Mouse (Mus musculus): Measurements from ENCODE around the gene Nr2f2.

Nr2f2 gene

DNA sequence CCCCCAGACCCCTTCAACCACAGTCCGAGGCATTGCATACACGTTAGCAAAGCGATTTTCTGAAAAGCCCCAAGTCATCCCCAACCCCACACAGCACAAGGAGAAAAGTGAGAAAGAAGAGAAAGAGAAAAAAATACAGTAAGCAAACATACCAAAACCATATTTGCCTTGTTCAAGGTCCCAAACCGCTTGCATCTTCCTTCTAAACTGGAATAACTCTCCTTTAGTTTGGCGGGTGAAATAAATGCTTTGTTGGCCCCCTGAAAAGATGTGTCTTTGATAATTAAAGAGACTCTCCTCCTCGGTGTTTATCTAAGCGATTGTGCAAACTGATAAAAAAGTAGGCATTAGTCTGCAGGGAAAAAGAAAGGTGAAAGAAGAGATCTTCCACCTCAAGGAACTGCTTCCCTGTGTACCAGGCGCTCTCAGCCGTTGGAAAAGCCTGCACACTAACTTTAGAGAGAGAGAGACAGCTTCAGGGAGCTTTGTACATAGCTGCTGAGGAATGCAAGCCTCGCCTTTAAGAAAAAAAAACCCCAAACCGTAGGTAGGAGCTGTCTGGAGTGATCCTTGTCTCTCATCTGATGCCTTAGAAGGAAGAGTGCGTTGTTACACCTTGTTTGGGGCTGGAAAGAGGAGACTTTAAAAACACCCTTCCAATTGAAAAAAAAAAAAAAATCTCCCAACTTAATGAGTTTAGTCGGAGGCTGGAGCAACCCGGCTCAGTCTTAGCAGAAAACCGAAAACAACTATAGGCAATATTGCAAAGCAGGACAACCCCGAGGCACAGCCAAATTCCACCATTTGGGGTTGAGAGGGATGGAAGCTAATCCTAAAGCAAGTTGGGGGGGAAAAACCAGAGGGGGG lies at the start of gene Nr2f2:
Gene Nr2f2 (minus strand): TSS at position 795 of the 867 bp plus-strand sequence.
- DNase-seq (ENCODE audit: low read depth), result no peak

DNA sequence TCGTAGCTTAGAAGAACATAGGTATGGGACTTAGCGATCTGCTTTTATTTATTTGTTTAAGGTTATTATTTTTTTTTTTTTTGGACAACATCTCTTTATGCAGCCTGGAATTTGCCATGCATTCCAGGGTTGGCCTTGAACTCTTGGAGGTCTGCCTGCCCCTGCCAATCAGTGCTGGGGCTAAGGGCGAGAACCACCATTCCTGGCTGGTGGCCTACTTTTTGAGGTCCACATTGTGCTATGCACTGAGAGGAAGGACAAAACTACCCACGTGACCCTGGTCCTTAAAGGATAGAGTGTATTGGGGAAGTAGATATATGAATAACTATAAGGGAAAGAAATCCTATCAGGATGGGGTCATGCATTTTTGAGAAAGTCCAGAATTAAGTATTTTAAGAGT lies 47.9 kb upstream of the Nr2f2 start:
- no peak for DNase-seq (ENCODE audit: low read depth)

DNA sequence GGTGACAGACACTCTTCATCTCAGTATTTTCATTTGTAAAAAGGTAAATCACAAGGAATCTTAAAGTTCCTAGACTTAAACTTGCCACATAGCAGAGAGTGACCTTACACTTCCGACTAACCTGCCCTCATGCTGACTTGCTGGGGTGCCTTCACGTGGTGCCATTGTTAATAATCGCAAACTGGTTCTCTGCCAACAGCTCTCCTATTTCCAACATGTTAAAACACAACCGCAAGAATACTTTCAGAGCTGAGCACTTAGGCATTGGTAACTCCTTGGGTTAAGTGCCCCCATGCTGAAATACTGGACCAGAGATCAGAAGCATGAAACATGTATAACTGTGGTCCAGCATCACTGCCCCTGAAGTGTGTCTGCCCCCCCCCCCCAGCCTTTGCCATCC lies 47.1 kb upstream of the Nr2f2 start:
- DNase-seq (ENCODE audit: low read depth), result no peak

DNA sequence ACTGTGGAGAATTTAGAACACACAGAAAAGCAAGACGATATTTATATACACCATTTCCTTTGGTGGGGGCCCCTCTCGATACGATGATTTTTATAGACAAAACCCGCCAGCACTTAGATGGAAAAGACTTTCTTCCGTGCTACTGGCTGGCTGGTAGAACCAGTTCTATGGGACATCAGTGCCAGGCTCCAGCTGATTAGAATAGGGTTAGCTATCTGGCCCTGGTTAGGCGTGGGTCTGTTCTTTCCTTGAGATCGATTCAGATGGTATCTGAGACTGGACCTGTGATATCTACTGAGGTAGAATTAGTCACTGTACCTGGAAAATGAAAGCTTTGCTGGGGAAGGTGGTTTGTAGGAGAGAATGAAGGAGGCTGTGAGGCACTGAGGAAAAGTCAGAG lies 46.4 kb upstream of the Nr2f2 start:
- DNase-seq (ENCODE audit: low read depth), result no peak

DNA sequence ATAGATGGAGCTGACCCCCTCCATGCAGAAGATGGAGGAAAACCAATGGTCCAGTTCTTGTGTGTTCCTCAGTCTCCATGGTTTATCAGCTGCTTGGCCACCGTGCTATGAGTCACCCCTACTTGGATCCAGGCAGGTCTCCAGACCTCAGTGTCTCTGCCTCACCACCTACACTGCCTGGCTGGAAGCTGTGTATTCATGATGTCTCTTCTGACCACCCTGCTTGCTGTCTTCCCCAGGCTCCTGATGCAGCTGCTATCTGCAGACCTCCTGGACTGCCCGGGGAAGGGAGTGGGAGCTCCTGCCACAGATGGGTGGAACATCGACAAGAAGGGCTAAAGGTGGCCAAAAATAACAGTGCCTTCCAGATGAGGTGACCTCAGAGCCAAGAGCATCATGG lies 43.8 kb upstream of the Nr2f2 start:
- DNase-seq (ENCODE audit: low read depth), result no peak

DNA sequence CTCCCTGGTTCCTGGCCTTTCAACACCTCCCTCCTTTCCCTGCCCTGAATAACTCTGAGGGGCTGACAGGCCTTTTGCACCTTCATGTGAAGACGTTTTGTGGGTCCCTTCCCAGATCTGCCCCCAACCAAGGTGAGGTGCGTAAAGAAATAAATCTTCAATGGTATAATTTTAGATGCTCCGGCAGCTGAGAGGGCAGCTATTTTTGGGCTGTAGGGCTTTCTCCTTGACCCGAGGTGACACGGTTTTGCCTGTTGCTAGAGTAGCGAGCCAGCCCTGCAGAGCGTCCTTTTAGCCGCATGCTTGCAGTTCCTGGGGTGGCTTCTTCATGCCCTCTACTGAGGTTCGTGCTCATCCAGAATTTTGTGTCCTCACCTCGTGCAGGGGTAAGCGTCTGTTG lies 43.4 kb upstream of the Nr2f2 start:
- DNase-seq (ENCODE audit: low read depth), result no peak

DNA sequence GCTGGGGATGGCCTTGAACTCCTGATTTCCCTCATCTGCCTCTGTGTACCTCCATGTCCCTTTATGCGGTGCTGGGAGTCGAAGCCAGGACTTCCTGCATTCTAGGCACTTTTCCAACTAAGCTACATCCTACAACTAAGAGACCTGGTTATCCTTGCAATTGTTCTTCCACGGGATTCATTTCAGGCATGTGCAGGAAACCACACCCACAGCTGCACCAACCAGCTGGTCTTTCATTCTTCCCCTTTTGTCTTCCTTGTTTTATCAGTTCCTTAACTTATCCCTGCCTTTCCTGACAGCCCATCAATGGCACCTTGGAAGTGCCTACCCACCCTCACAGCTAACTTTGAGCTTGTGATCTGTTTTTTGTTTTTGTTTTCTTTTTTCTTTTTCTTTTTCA lies 42.3 kb upstream of the Nr2f2 start:
- no peak for DNase-seq (ENCODE audit: low read depth)

DNA sequence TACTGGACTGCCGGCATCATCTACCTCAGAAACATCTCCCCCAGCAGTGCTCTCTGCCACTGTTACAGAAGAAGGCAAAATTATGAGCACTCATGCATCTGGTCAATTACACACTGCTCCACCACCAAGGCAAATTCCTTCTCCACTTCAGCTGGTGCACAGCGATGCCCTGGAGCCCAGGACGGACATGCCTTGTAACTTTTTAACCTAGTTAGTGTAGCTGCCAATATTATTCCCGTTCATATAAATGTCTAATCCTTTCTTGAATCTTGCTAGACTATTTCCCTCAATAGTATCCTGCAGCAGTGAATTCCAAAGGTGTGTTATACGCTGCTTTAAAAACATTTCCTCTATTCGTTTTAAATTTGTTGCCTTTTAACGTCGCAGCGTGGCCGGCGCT lies 40.6 kb upstream of the Nr2f2 start:
- DNase-seq (ENCODE audit: low read depth), result no peak

DNA sequence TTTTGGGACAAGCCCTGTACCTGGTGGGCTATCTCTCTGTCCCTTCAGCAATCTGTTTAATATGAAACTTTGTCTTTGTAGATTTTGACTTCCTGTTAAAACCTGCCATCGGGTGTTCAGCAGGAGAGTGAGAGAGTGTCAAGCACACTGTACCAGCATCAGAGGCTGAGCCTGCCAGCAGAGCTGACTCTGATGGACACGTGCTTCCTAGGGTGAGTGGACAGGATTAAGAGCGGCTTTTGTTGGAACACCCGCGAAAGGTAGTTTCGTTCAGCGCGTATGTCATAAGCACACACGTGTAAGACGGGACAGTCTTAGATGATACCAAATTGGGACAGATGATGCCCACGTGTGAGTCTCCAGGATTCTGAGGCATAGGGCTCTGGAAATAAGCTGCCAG lies 40.0 kb upstream of the Nr2f2 start:
- no peak for DNase-seq (ENCODE audit: low read depth)

DNA sequence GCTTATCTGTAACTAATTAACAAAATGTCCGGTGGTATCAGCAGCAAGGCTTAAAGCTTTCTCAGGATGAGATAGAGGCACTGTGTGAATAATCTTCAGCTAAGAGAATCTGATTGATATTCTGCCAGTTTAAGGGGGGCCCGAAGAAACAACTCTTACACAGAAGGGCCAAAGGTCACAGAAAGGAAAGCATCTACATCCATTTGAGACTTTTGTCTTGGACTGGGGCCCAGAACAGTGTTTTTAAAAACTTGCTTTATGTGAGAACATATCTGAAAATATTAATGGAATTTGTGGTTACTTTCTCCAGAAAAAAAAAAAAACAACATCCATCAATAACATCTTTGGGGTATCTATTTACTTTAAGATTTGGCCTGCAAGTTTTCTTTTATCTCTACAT lies 38.9 kb upstream of the Nr2f2 start:
- no peak for DNase-seq (ENCODE audit: low read depth)

DNA sequence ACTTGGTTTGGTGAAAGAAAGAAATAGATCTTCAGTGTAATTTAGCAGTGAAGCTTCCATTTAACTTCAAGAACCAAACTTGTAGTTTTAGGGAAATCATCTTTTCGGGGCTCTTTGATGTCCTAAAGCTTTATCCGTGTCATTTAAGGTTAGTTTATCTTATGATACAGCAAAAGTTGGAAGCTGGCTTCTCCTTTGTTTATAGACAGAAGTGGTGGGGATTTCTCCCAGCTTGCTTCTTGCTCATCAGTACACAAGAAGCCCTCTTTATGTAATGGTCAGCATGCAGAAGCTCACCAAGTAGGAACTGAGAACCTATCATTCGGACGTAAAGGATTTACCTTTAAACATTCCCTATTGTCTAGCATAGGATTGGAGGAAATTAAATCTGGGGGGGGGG lies 16.3 kb upstream of the Nr2f2 start:
- DNase-seq (ENCODE audit: low read depth), result no peak

DNA sequence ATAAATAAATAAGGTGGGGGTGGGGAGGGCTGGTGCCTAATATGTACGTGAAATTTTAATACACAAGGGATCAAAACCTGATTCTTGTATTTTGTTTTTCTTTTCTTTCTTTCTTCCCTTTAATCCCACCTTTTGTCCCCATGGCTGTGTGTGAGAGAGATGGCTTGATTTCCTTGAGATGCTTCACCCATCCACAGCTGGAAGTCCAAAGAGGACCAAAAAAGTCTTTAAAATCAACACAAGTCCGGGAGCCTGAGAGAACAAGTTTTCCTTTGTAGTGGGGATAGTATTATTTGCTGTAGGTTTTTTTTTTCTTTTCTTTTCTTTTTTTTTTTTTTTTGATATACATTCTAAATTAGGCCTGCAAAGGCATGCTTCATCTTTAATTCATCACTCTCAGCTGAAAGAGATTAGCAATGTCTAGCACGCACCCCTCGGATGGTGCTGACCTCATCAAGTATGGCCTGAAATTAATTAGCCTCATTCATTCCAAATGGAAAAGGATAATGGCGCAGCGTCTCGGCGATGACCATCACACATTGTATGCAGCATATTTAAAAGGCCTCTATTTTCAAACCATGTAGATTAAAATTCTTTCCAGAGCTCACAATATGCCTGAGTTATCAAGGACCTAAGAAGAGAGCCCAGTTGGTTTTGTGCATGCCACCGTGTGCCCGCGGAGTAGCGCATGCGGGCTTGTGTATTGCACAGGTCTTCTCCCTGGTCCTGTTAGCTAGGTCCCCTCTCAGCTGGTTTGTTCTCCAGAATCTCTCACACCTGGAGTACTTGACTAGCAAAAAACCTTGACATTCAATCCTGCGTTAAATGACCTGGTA lies 15.1 kb upstream of the Nr2f2 start:
- DNase-seq (ENCODE audit: low read depth), result no peak

DNA sequence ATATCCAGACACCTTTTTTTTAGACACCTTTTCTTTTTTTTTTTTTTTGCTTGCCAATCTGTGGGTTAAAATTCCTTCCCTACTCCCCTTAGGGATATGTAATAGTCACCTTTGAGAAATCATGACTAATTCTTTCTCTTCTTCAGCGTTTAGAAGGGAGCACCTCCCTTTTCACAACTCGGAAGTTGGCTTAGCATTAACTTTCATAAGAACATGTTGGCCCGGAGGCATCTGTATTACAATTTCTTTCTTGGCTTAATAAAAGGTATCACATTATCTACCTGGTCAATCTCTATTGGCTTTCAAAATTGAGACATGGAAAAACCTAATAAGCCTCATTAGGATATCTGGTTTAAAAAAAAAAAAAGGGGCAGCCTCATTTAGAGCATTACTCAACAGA lies 14.4 kb upstream of the Nr2f2 start:
- DNase-seq (ENCODE audit: low read depth), result no peak

DNA sequence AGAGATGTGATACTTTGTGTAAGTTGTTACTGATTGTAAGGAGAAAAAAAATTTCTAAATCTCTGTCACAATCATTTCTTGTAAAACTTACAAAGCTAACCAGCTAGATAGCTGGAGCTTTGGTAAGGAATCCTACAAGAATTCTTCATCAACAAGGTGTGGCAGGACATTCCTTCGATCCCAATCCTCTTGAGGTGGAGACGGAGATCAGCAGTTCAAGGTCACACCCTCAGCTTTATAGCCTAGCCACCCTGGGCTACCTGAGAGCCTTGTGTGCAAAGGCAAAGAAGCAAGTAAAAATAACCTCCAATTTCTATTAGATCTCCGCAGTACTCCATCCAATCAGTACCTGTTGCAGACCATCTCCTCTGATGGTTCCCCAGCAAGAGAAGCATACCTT lies 13.7 kb upstream of the Nr2f2 start:
- no peak for DNase-seq (ENCODE audit: low read depth)

DNA sequence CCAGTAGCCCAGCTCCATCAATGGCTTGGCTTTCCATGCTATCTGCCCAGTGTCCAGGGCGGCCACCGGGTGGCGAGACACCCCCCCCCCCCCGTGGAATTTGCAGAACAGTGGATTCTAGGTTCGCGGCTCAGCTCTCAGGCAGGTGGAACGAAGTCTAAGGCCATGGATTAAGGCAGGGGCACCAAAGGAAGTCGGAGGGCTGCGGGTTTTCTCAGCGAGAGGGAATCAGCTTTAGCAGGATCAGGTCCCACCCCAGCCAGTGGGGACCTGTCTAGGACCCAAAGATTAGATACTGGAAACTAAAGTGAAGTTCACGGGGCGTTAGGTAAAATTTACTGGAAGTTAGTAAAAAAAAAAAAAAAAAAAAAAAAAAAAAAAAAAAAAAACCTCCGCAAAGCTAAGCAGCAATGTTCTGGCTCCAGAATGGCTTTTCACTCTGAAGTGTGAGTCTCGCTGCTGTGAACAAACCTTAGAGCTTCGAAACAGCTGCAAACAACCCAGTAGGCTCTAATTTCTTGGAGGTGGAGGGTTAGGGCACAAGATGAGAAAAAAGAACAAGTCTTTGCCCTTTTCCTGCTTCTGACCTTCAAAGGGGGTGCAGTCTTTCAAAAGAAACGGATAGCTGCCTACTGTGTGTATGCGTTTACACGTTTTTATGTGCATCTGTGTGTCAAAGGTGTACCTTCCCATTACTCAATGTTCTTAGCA lies 4.2 kb upstream of the Nr2f2 start:
- DNase-seq (ENCODE audit: low read depth), result no peak

DNA sequence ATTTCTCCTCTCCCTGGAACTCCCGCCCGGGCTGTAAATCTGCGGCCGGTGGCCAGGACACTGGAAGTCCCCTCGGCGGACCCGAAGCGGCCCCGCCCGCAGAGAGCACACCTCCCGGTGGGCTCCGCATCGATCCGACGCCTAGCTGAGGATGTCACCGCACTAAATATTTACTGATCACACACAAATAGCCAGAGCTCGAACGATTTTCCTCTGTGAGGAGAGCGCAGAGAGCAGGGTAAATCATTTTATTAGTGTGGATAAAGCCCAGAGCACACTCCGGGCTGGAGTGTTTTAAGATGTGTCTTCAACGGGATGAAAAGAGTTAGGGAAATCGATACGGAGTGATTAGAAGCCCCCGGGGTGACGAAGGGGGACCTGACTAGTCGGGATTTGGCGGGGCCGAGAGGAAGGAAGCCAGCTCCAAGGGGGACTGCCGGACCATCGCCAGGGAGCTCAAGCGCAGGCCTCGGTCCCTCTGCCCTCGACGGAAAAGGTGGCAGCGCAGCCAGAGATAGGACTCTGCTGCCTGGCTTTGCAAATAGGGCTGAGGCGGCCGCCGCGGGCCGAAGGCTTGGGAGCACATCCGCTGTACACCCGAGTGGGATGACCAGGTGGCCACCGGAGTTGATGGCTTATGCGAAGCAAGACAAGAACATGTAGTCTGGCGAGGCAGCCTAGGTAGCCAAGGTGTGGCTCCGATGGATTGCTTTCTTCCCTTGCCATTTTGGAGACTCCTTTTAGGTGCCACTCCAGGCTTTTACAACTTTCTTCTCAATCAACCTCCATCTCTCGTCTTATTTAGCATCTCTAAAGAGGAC lies 3.4 kb upstream of the Nr2f2 start:
- DNase-seq (ENCODE audit: low read depth), result no peak

DNA sequence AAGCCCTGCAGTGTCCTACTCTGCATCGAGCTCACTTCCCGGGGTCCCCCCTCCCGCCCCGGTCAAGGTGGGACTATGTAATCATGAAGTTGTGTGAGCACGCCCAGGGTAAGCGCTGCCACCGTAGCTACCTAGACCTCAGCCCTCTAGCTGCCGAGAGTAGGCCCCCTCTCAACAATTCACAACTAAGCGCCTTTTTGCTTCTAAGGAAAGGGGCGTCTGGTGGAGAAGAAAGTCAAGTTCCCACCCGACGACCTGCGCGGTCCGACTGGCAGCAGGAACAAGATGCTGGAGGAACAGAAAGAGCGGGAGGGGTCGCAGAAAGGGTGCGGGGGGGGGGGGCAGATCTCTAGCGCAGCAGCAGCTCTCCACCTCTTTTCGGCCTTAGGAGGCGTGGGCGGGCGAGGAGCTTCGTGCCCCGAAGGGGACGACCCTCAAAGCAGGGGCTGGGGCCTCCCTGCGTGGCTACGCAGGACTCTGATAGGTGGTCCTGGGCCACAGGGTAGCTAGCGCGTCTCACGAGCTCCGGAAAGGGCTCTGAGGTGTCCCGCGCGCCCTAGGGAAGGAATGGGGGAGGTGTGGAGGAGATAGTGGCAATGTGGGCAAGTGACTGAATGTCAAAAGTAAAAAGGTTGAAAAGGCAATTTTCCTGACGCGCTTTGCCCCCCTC lies 2.7 kb upstream of the Nr2f2 start:
- DNase-seq (ENCODE audit: low read depth), result no peak

DNA sequence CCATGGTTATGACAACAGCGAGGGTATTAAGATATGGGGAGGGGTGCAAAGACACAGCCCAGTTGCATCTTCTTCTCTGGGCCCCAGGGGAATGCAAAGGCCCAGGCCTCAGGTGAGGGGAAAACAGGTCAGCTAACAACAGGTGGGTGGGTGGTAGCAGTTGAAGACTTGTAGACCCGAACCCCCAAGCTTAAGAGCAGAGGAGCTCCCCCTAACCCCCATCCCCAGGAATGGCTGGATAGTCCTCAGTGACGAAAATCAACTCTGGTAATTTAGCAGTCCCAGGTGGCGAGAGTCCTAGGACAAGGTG lies 2.2 kb upstream of the Nr2f2 start:
- no peak for DNase-seq (ENCODE audit: low read depth)

DNA sequence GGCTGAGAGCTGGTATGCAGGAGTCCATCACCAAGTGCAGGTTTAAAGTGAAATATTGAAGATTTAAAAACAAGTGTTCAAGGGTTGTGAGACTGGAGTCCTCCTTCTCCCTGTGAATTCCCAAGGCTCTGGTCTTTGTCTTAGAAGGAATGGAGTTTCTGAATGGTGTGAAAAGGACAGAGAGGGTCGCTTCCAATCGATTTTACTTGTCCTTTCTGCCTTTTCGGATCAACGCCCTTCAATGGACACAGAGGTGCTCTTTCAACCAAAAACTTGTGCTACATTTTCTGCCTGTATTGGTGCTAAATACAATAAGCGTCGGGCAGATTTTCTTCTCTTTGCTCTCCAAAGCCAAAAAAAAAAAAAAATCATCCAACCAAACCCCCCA lies 1.7 kb upstream of the Nr2f2 start:
- no peak for DNase-seq (ENCODE audit: low read depth)

DNA sequence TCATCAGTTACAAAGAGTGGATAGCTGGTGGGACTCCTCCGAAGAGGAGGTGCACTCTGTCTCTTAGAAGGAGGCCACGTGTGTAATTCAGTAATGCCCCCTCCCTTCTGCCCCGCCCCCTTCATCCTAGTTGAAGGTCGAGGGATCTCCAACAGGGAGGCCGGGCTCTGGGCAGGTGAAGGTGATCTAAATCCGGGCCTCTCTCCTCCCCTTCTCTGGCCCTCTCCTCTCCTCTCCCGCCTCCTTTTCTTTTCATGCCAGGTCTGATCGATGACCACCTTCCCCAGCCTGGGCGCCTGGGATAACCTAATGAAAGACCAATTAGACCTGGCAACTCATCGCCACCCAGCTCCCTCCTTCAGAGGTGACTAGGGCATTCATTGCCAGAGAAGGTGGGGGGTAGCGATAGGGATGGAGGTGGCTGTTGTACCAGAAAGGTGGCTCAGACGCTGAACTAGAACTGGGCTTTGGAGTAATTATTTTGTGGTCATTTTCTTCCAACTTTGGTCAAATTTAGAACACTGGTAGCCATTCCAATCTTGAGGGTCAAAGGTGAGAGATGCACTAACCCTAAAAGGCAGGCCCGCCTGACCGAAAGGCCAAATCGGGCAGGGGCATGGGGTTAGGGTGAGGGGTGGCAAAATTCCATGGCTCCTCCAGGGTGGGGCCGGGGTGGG lies 1.2 kb upstream of the Nr2f2 start:
- no peak for DNase-seq (ENCODE audit: low read depth)

DNA sequence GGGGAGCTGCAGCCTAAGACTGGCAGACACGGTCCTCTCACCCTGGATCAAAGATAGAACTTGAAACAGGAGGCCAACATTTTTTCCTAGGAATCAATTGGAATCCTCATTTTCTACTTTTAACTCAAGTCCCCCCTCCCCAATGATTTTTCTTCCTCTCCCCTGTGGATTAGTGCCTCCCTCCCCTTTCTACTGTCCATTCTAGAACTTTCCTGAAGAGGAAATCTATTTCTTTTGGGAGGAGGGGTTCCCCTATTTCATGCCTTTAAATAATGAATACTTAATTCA lies 217 bp upstream of the Nr2f2 start:
- DNase-seq (ENCODE audit: low read depth), result no peak

Measured in induced T-regulatory cell, adult 2 months (primary cell).